Mouse (Mus musculus) forebrain, postnatal 0 days (tissue): ENCODE results near the gene Grm5. TPM values are rescaled to one million over a fixed set of nuclear protein-coding genes. Genes with fewer than 3 reads are reported as not detected.

Source experiments
- ATAC-seq: fragments of 200-750 bp; cut with Nextera tagmentation; 2 replicates; pipeline ENCODE4 v1.8.0; 2017; ENCODE audit warnings: mild to moderate bottlenecking, moderate library complexity
- DNase-seq: peaks from one replicate; pipeline ENCODE4 v3.0.0-alpha.2; 2015
- H3K27ac ChIP-seq: fragments of 300-500 bp; sonication (generic); 2 replicates; pipeline ENCODE4 v1.5.1; 2014; ENCODE audit warnings: low read depth, mild to moderate bottlenecking, antibody characterized with exemption, low read length, moderate library complexity, mixed read lengths
- H3K27me3 ChIP-seq: fragments of 300-500 bp; sonication (generic); 2 replicates; pipeline ENCODE4 v1.6.1; 2014; ENCODE audit warnings: mild to moderate bottlenecking, low read length, mixed read lengths; ENCODE audit not compliant: insufficient read depth
- H3K36me3 ChIP-seq: fragments of 300-500 bp; sonication (generic); 2 replicates; pipeline ENCODE4 v1.6.1; 2014; ENCODE audit warnings: mild to moderate bottlenecking, moderate library complexity; ENCODE audit not compliant: insufficient read depth
- H3K4me1 ChIP-seq: fragments of 300-500 bp; sonication (generic); 2 replicates; pipeline ENCODE4 v1.6.1; 2014; ENCODE audit warnings: antibody characterized with exemption; ENCODE audit not compliant: insufficient read depth
- H3K4me2 ChIP-seq: fragments of 300-500 bp; sonication (generic); 2 replicates; pipeline ENCODE4 v1.6.1; 2014; ENCODE audit warnings: low read depth, mild to moderate bottlenecking, moderate library complexity
- H3K4me3 ChIP-seq: fragments of 300-500 bp; sonication (generic); 2 replicates; pipeline ENCODE4 v1.5.1; 2014; ENCODE audit warnings: low read depth, low read length, mixed read lengths
- H3K9ac ChIP-seq: fragments of 300-500 bp; sonication (generic); 2 replicates; pipeline ENCODE4 v1.6.1; 2014; ENCODE audit warnings: mild to moderate bottlenecking
- H3K9me3 ChIP-seq: fragments of 300-500 bp; sonication (generic); 2 replicates; pipeline ENCODE4 v1.6.1; 2016; ENCODE audit warnings: low read length
- CTCF ChIP-seq: sonication (generic); IDR thresholded peaks from 2 replicates; pipeline ENCODE4 v1.5.1; 2016; ENCODE audit warnings: antibody characterized with exemption, control low read depth, low read depth
- WGBS: fragments of 180-500 bp; shearing (Covaris S2); extraction: QIAGEN DNeasy Blood & Tissue Kit; methylation state at CpG from one replicate; pipeline ENCODE4 v1.1.7; 2014; 5-methylcytosine and 5-hydroxymethylcytosine counted together
- polyA plus RNA-seq: library from polyadenylated mRNA; unstranded; fragments of >200 nt; fragmentation: Nextera tagmentation; extraction: Ambion mirVana; gene quantifications from 2 replicates; pipeline ENCODE4 v1.2.1, GENCODE M21; 2015
- total RNA-seq: library from RNA; depleted of rRNA; stranded (reverse); fragments of >200 nt; gene quantifications from 2 replicates; pipeline ENCODE4 v1.2.3, GENCODE M21; 2014; rRNA removed

Grm5 gene
- total and polyA plus RNA-seq, 2 experiments from 2014 or later: 67.0 to 189 TPM

DNA sequence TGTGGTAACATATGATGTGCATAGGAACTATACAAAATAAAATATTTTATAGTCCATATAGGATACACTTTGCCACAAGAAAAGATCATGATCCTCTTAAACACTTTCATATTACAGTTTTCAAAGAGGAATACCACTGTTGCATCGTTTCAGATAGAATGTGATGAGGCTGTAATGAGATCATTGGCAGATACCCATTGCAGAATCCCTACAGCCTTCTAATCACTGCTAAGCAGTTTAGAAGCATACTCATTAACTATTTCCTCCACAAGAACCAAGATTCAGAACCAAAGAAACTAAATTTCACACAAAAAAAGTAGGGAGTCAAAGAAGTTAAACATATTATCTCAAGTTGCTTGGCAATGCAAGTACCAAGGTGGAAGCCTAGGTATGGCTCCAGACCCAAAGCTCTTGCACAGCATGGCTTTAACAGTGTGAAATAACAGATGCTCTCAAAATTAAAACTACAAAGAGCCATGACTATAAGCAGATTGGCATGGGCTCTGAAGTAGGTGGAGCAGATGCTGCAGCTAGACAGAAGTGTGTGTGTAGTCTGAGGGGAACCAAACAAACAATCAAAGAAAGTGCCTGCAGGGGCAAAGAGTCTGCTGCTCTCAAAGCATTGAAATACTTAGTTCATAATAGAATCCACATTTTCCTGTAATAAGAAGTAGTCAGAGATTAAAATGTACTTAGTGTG lies 575.7 kb downstream of the Grm5 start:
- Histone ChIP-seq H3K27ac (no peak overlapping the region), H3K9me3 (no peaks in the 10 kb centered on the region), H3K4me1 (no peaks in the 10 kb centered on the region), H3K4me2 (no peak overlapping the region), H3K27me3 (no peaks in the 10 kb centered on the region), H3K9ac (no peak overlapping the region), H3K36me3 (no peaks in the 10 kb centered on the region), H3K4me3 (no peak overlapping the region)
- ATAC-seq (no peak), DNase-seq (no peak)
- 52% methylated on average over 1 of the region's 1 CpGs for WGBS
- no peak for TF ChIP-seq CTCF

DNA sequence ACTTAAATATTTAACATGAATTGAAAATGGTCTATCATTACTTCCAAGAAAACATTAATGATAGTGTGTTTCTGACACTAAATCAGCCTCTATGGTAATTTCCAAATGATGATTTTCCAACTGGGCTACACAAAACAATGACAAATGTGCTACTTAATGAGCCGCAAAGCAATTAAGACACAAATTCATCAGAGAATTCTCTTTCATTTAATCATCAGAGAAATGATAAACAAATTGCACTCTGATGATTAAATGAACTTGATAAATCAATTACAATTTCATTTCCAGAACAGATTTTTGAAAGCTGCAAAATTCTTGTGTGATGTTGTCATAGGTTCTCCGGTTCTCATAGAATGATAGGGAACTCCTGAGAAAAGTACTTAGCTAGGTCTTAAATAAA lies 577.6 kb downstream of the Grm5 start:
- Histone ChIP-seq H3K27ac (no peak overlapping the region), H3K27me3 (no peaks in the 10 kb centered on the region), H3K4me2 (no peak overlapping the region), H3K9ac (no peak overlapping the region), H3K4me1 (no peaks in the 10 kb centered on the region), H3K9me3 (no peaks in the 10 kb centered on the region), H3K4me3 (no peak overlapping the region), H3K36me3 (no peaks in the 10 kb centered on the region)
- WGBS: 64% methylated on average over 2 of the region's 2 CpGs
- ATAC-seq (no peak), DNase-seq (no peak)
- TF ChIP-seq CTCF: no peak

Other genes starting within 250 kb of the Grm5 start
- 0.08 TPM in 1 of 2 replicates, not detected in the other for gene Tyr, start 90.7 kb upstream of the Grm5 start, total RNA-seq
- gene Tyr, start 90.7 kb upstream of the Grm5 start, polyA plus RNA-seq: 0.03 TPM in 1 of 2 replicates, not detected in the other